Mouse (Mus musculus) midbrain, postnatal 0 days (tissue): ENCODE data around the gene Spcs2. TPM values are rescaled to one million over a fixed set of nuclear protein-coding genes. Genes with fewer than 3 reads are reported as not detected.

Experiments
- ATAC-seq: fragments of 200-750 bp; cut with Nextera tagmentation; 2 replicates; pipeline ENCODE4 v1.8.0; 2017; ENCODE audit warnings: moderate number of reproducible peaks, mild to moderate bottlenecking, moderate TSS enrichment, moderate library complexity; ENCODE audit not compliant: low FRiP score
- DNase-seq: peaks from one replicate; pipeline ENCODE4 v3.0.0-alpha.2; 2015; ENCODE audit warnings: low spot score
- H3K27ac ChIP-seq: fragments of 300-500 bp; sonication (generic); 2 replicates; pipeline ENCODE4 v1.5.1; 2014; ENCODE audit warnings: low read depth, mild to moderate bottlenecking, low read length, mixed read lengths
- H3K27me3 ChIP-seq: fragments of 300-500 bp; sonication (generic); 2 replicates; pipeline ENCODE4 v1.6.1; 2014; ENCODE audit warnings: low read length, control low read depth, mixed read lengths; ENCODE audit not compliant: insufficient read depth
- H3K36me3 ChIP-seq: fragments of 300-500 bp; sonication (generic); 2 replicates; pipeline ENCODE4 v1.6.1; 2014; ENCODE audit warnings: low read length, control low read depth, mixed read lengths; ENCODE audit not compliant: insufficient read depth
- H3K4me1 ChIP-seq: fragments of 300-500 bp; sonication (generic); 2 replicates; pipeline ENCODE4 v1.6.1; 2014; ENCODE audit warnings: mild to moderate bottlenecking, control low read depth, antibody characterized with exemption, low read length, mixed read lengths; ENCODE audit not compliant: insufficient read depth
- H3K4me2 ChIP-seq: fragments of 300-500 bp; sonication (generic); 2 replicates; pipeline ENCODE4 v1.6.1; 2014; ENCODE audit warnings: low read depth, mild to moderate bottlenecking, low read length, mixed read lengths; ENCODE audit not compliant: poor library complexity, severe bottlenecking
- H3K4me3 ChIP-seq: fragments of 300-500 bp; sonication (generic); 2 replicates; pipeline ENCODE4 v1.5.1; 2014; ENCODE audit warnings: low read depth, mild to moderate bottlenecking, low read length, moderate library complexity
- H3K9ac ChIP-seq: fragments of 300-500 bp; sonication (generic); replicated peaks from 2 replicates; pipeline ENCODE4 v1.6.1; 2014; ENCODE audit warnings: mild to moderate bottlenecking, low read length, moderate library complexity, mixed read lengths; ENCODE audit not compliant: poor library complexity, severe bottlenecking
- H3K9me3 ChIP-seq: fragments of 300-500 bp; sonication (generic); 2 replicates; pipeline ENCODE4 v1.6.1; 2016; ENCODE audit warnings: low read length, control low read depth
- CTCF ChIP-seq: IDR thresholded peaks from 2 replicates; pipeline ENCODE4 v1.5.1; 2016; ENCODE audit warnings: antibody characterized with exemption, mild to moderate bottlenecking
- WGBS: fragments of 180-500 bp; shearing (Covaris S2); extraction: QIAGEN DNeasy Blood & Tissue Kit; methylation state at CpG from one replicate; pipeline ENCODE4 v1.1.7; 2014; 5-methylcytosine and 5-hydroxymethylcytosine counted together
- polyA plus RNA-seq: library from polyadenylated mRNA; unstranded; fragments of >200 nt; fragmentation: Nextera tagmentation; extraction: Ambion mirVana; gene quantifications from 2 replicates; pipeline ENCODE4 v1.2.1, GENCODE M21; 2015
- total RNA-seq: library from RNA; depleted of rRNA; stranded (reverse); fragments of >200 nt; gene quantifications from 2 replicates; pipeline ENCODE4 v1.2.3, GENCODE M21; 2014

Spcs2 gene
- total and polyA plus RNA-seq, 2 experiments from 2014 or later, result 119 to 264 TPM

GRCm38 (mm10) chr7:99902208-99902607, 38.9 kb upstream of the Spcs2 start:
- no peak for TF ChIP-seq CTCF
- WGBS, result 70% methylated on average over 4 of the region's 4 CpGs
- H3K9me3 ChIP-seq, result no peaks in the 10 kb centered on the region
- no peak overlapping the region for H3K27ac ChIP-seq
- no peak overlapping the region for H3K4me2 ChIP-seq
- no peak overlapping the region for H3K4me3 ChIP-seq
- no peaks in the 10 kb centered on the region for H3K27me3 ChIP-seq
- ATAC-seq (no peak), DNase-seq (no peak)
- H3K9ac ChIP-seq, result no peak overlapping the region
- H3K4me1 ChIP-seq, result no peaks in the 10 kb centered on the region
- H3K36me3 ChIP-seq, result no peaks in the 10 kb centered on the region

GRCm38 (mm10) chr7:99896905-99897304, 33.6 kb upstream of the Spcs2 start:
- Histone ChIP-seq H3K9ac (no peak overlapping the region), H3K4me2 (no peak overlapping the region), H3K27me3 (no peaks in the 10 kb centered on the region), H3K36me3 (no peaks in the 10 kb centered on the region), H3K4me3 (no peak overlapping the region), H3K27ac (no peak overlapping the region), H3K9me3 (no peaks in the 10 kb centered on the region), H3K4me1 (peaks cover 8% of the 10 kb centered on the region; the same call in 1 of the 2 replicates)
- DNase-seq, result no peak
- TF ChIP-seq CTCF, result no peak
- WGBS, result 79% methylated on average over 4 of the region's 4 CpGs
- ATAC-seq, result 0 out of 2 replicates have a peak, but pooled peaks have one; percentile 14

GRCm38 (mm10) chr7:99894478-99894877, 31.2 kb upstream of the Spcs2 start:
- Histone ChIP-seq H3K4me1 (peaks cover 8% of the 10 kb centered on the region; the same call in 1 of the 2 replicates), H3K27ac (no peak overlapping the region), H3K9me3 (no peaks in the 10 kb centered on the region), H3K4me2 (no peak overlapping the region), H3K4me3 (no peak overlapping the region), H3K9ac (0 out of 2 replicates have a peak overlapping the region, but pooled peaks have one; percentile 4), H3K27me3 (no peaks in the 10 kb centered on the region), H3K36me3 (no peaks in the 10 kb centered on the region)
- WGBS, result 57% methylated on average over 6 of the region's 6 CpGs
- ATAC-seq (no peak), DNase-seq (peak; percentile 45)
- no peak for TF ChIP-seq CTCF

GRCm38 (mm10) chr7:99893967-99894366, 30.7 kb upstream of the Spcs2 start:
- H3K4me1 ChIP-seq, result peaks cover 8% of the 10 kb centered on the region; the same call in 1 of the 2 replicates
- H3K27ac ChIP-seq, result peak overlapping the region; percentile 28; the same call in 1 of the 2 replicates
- no peak for ATAC-seq
- H3K4me2 ChIP-seq, result no peak overlapping the region
- H3K36me3 ChIP-seq, result no peaks in the 10 kb centered on the region
- no peak for DNase-seq
- no peak overlapping the region for H3K9ac ChIP-seq
- H3K9me3 ChIP-seq, result no peaks in the 10 kb centered on the region
- H3K4me3 ChIP-seq, result no peak overlapping the region
- WGBS, result 65% methylated on average over 3 of the region's 3 CpGs
- no peaks in the 10 kb centered on the region for H3K27me3 ChIP-seq
- no peak for TF ChIP-seq CTCF

GRCm38 (mm10) chr7:99892351-99892750, 29.1 kb upstream of the Spcs2 start:
- no peaks in the 10 kb centered on the region for H3K27me3 ChIP-seq
- TF ChIP-seq CTCF, result no peak
- no peak overlapping the region for H3K4me2 ChIP-seq
- ATAC-seq (no peak), DNase-seq (no peak)
- H3K4me3 ChIP-seq, result no peak overlapping the region
- H3K9me3 ChIP-seq, result no peaks in the 10 kb centered on the region
- 95% methylated on average over 2 of the region's 2 CpGs for WGBS
- no peak overlapping the region for H3K9ac ChIP-seq
- H3K27ac ChIP-seq, result no peak overlapping the region
- H3K36me3 ChIP-seq, result no peaks in the 10 kb centered on the region
- H3K4me1 ChIP-seq, result peaks cover 8% of the 10 kb centered on the region; the same call in 1 of the 2 replicates

GRCm38 (mm10) chr7:99891471-99891870, 28.2 kb upstream of the Spcs2 start:
- no peaks in the 10 kb centered on the region for H3K27me3 ChIP-seq
- TF ChIP-seq CTCF, result no peak
- 78% methylated on average over 3 of the region's 3 CpGs for WGBS
- ATAC-seq (no peak), DNase-seq (no peak)
- no peak overlapping the region for H3K27ac ChIP-seq
- H3K4me3 ChIP-seq, result no peak overlapping the region
- H3K4me1 ChIP-seq, result peaks cover 8% of the 10 kb centered on the region; the same call in 1 of the 2 replicates
- no peaks in the 10 kb centered on the region for H3K36me3 ChIP-seq
- H3K9ac ChIP-seq, result no peak overlapping the region
- H3K9me3 ChIP-seq, result no peaks in the 10 kb centered on the region
- no peak overlapping the region for H3K4me2 ChIP-seq
